Mouse (Mus musculus): Measurements from ENCODE around the gene Cited4. TPM values are rescaled to one million over a fixed set of nuclear protein-coding genes. Genes with fewer than 3 reads are reported as not detected.

The Cited4 gene
- total RNA-seq, 1 experiment from 2014 or later, result not detected

GRCm38 (mm10) chr4:120673606-120674005 lies 7.2 kb downstream of the Cited4 start:
- ATAC-seq (ENCODE audit: extremely low read depth, insufficient number of reproducible peaks, low FRiP score, poor library complexity, severe bottlenecking), result no peak

GRCm38 (mm10) chr4:120674775-120675451 lies 8.5 kb downstream of the Cited4 start:
- ATAC-seq (ENCODE audit: extremely low read depth, insufficient number of reproducible peaks, low FRiP score, poor library complexity, severe bottlenecking), result no peak

GRCm38 (mm10) chr4:120675640-120676039 lies 9.3 kb downstream of the Cited4 start:
- no peak for ATAC-seq (ENCODE audit: extremely low read depth, insufficient number of reproducible peaks, low FRiP score, poor library complexity, severe bottlenecking)

DNA sequence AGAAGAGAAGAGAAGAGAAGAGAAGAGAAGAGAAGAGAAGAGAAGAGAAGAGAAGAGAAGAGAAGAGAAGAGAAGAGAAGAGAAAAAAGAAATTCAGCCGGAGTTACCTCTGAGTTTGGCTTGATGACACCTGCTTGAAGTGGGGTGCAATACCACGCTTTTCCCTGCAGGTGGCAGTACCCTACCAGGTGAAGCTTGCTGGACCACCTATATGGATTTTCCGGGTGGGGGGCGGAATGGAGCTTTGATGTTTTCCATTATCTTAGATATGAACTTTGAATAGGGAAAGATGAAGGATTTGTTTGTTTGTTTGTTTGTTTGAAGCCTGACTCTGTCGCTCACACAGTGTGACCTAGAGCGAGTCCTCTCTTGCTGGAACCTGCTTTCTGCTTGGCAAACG lies 14.6 kb downstream of the Cited4 start:
- no peak for ATAC-seq (ENCODE audit: extremely low read depth, insufficient number of reproducible peaks, low FRiP score, poor library complexity, severe bottlenecking)

DNA sequence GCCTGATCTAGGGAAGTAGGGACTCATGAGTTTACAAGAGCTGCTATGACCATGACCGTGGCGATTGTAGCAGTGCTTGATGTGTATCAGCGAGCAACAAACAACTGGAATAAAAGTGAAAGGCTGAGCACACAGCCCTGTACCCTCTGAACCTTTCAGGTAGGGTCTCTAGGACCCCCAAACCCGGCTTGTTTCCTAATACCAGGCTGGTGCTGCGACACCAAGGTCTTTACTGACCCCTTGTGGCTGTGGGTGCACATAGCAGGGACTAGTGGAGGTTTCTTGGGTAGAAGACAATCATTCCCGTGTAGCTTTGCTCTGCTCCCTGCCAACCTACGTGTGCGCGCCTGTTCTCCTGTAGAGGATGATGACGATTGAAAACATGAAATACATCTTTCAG lies 15.8 kb downstream of the Cited4 start:
- ATAC-seq (ENCODE audit: extremely low read depth, insufficient number of reproducible peaks, low FRiP score, poor library complexity, severe bottlenecking), result 0 out of 2 replicates have a peak, but pooled peaks have one; percentile 11

DNA sequence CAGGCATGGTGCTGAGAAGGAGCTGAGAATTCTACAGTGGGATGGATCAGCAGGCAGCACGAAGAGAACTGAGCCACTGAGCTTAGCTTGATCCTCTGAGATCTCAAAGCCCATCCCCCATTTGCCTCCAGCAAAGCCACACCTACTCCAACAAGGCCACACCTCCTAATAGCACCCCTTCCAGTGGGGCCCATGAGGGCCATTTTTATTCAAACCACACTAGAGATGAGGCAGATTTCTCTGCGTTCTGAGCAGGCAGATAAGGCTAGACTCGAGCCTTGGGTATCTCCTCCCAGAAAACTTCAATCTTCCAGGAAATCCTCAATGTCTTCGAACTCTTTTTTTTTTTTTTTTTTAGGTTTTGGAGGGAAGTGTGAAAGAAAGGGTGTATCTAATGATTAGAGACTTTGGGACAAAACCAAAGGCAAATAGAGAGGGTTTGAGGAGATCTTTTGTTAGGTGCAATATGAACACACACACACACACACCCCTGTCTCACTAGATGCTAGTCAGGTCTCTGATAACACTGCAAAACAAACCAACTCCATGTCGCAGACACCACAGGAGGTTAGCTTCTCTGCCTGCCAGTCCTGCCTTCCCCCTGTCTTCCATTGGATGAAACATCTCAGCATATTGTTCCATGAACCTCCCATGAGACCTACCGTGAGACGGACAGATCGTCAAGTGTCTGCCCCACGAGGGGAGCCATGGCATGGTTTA lies 17.1 kb downstream of the Cited4 start:
- no peak for ATAC-seq (ENCODE audit: extremely low read depth, insufficient number of reproducible peaks, low FRiP score, poor library complexity, severe bottlenecking)

GRCm38 (mm10) chr4:120687282-120687681 lies 20.9 kb downstream of the Cited4 start:
- ATAC-seq (ENCODE audit: extremely low read depth, insufficient number of reproducible peaks, low FRiP score, poor library complexity, severe bottlenecking), result no peak

GRCm38 (mm10) chr4:120689317-120689716 lies 22.9 kb downstream of the Cited4 start:
- ATAC-seq (ENCODE audit: extremely low read depth, insufficient number of reproducible peaks, low FRiP score, poor library complexity, severe bottlenecking), result no peak

- ATAC-seq (ENCODE audit: extremely low read depth, insufficient number of reproducible peaks, low FRiP score, poor library complexity, severe bottlenecking), result no peak
Measured at GRCm38 (mm10) chr4:120692717-120693116, 26.3 kb downstream of the Cited4 start.

- ATAC-seq (ENCODE audit: extremely low read depth, insufficient number of reproducible peaks, low FRiP score, poor library complexity, severe bottlenecking), result no peak
Measured at GRCm38 (mm10) chr4:120697353-120697752, 31.0 kb downstream of the Cited4 start.

DNA sequence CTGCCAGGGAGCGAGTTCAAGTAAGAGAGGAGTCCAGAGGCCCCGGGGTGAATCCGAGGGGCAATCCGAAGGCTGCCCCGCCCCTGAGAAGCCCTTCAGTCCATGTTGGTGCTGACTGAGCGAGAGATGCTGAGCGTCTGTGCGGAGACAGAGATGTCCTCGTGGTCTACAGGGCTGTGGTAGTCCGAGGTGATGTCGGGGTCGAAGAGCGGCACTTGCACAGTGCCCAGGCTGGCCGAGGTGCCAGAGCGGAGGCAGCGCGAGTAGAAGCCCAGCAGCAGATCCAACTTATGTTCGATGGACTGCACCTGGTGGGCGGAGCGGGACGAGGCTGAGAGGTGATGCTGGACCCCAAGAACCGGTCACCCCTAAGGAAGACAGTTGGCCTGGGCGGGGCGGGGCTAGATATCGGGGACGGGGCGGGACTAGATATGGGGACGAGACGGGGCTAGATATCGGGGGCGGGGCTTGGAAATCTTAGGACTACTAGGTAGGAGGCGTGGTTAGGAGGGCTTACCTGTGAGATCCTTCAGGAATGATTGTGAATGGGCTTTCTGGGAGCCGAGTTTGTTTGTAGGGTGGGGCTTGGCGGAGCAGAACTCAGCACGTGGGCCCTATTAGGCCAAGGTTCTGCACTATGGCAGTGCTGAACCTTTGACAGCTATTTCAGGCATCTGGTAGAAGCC lies 31.6 kb downstream of the Cited4 start:
- no peak for ATAC-seq (ENCODE audit: extremely low read depth, insufficient number of reproducible peaks, low FRiP score, poor library complexity, severe bottlenecking)

- ATAC-seq (ENCODE audit: extremely low read depth, insufficient number of reproducible peaks, low FRiP score, poor library complexity, severe bottlenecking), result no peak
Measured at GRCm38 (mm10) chr4:120701180-120701579, 34.8 kb downstream of the Cited4 start.

GRCm38 (mm10) chr4:120702056-120702455 lies 35.7 kb downstream of the Cited4 start:
- ATAC-seq (ENCODE audit: extremely low read depth, insufficient number of reproducible peaks, low FRiP score, poor library complexity, severe bottlenecking), result no peak

GRCm38 (mm10) chr4:120702511-120702910 lies 36.1 kb downstream of the Cited4 start:
- ATAC-seq (ENCODE audit: extremely low read depth, insufficient number of reproducible peaks, low FRiP score, poor library complexity, severe bottlenecking), result no peak

DNA sequence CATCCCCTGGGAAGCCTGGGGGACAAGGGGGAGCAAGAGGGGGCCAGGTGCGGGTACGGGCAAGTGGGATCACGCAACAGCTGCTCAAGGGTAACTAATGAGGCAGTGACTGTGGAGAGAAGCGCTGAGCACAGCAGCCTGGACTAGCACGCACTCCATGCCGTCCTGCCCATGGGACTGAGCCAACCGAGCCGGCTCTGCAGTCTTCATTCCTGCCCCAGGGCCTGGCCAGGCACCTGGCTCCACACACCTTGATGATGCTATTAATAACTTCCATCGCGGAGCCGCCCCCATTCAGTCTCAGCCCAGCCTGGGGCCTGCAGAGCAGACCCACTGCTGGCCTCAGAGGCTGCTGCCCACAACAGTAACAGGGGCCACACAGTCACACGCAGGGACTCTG lies 45.9 kb downstream of the Cited4 start:
- ATAC-seq (ENCODE audit: extremely low read depth, insufficient number of reproducible peaks, low FRiP score, poor library complexity, severe bottlenecking), result no peak

GRCm38 (mm10) chr4:120713021-120713420 lies 46.6 kb downstream of the Cited4 start:
- no peak for ATAC-seq (ENCODE audit: extremely low read depth, insufficient number of reproducible peaks, low FRiP score, poor library complexity, severe bottlenecking)

- ATAC-seq (ENCODE audit: extremely low read depth, insufficient number of reproducible peaks, low FRiP score, poor library complexity, severe bottlenecking), result no peak
Measured at GRCm38 (mm10) chr4:120713856-120714497, 47.6 kb downstream of the Cited4 start.

DNA sequence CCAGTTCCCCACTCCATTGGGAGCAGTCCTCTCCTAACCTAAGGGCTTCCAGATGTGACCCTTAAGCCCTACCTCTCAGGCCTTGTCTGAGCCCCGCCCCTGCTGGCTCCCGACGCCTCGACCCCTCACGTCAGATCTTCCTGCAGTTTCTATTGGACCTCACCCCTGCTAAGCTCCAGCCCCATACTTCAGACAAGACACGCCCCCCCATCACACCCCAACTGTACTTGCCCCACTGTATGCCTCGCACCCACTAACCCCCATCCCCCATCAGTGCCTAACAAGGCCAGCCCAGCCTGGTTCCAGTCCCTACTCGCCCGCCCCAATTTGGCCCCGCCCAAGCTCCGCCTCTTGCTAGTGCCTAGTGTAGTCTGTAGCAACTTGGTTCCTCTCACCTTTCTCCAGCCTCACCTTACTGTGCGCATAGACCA lies 49.8 kb downstream of the Cited4 start:
- ATAC-seq (ENCODE audit: extremely low read depth, insufficient number of reproducible peaks, low FRiP score, poor library complexity, severe bottlenecking), result no peak

- no peak for ATAC-seq (ENCODE audit: extremely low read depth, insufficient number of reproducible peaks, low FRiP score, poor library complexity, severe bottlenecking)
Measured at GRCm38 (mm10) chr4:120716765-120717164, 50.4 kb downstream of the Cited4 start.

Measured in neutrophil, adult 5-6 weeks (primary cell).